Mouse (Mus musculus): ENCODE results near the gene Tfpi.
"Not testable (repeated sequence)": the region's sequence is repeated elsewhere in the genome, so short reads cannot be mapped to it uniquely, and the experiment has no call there.

Tfpi gene

DNA sequence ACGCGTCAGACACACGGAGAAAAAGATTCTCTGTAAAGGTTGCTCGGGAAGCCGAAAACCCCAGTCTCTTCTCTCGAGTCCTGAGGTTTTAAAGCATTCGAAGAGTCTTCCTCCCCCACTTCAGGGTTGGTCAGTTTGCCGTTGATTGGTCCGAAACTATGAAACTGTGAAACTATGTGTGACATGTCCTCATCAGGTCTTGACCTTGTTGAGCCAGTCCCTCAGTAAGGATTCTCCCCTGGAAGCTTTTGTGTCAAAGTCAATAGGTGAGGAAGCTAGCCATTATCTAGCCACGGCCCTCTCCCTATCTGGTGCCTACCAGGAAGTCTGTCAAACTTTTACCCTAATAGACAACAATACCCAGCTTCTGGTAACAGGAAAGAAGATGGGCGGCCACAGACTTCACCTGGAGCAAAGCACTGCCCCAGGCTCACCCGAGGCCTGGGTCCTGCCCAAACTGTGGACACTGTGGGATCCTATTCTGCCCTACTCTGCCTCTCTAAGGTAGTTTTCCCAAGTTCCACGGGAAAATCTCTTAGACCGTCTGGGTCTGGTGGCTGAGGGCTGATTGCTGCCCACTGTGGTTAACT, 2.5 kb downstream of the Tfpi start:
- DNase-seq (ENCODE audit: low spot score): no peak

DNA sequence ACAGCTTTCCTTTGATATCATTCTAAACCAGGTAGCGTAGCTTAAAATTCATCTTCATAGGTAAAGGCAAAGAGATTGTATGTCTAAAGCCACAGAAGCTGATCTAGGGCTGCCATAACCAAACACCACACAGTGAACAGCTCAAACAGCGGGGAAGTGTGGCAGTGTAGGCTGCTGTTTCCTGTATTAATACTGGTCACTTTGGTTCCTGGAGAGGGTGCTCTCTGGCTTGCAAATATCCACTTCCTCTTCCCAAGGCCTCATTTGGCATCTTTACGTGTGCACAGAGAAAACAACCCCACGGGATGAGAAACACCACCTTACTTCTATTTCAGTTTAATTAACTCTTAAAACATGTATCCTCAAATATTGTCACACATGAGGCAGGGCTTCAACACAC, 9.2 kb downstream of the Tfpi start:
- no peak for DNase-seq (ENCODE audit: low spot score)

DNA sequence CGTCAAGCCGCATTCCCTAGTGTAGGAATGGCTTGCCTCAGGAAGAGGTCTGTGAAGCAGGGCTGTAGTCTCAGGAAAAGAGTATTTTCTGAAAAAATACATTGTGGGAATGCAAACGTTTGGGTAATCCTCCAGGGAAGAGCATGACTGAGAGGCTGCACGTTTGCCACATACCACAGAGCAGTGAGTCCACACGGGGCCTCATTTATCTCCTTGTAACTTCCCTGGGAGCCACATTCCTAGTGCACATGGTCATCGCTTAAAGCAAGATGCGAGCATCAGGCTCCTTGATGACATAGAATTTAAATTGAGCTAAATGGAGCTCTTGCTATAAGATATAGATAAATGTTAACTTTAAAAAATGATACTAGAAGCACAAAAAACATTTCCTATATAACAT, 11.6 kb downstream of the Tfpi start:
- no peak for DNase-seq (ENCODE audit: low spot score)

DNA sequence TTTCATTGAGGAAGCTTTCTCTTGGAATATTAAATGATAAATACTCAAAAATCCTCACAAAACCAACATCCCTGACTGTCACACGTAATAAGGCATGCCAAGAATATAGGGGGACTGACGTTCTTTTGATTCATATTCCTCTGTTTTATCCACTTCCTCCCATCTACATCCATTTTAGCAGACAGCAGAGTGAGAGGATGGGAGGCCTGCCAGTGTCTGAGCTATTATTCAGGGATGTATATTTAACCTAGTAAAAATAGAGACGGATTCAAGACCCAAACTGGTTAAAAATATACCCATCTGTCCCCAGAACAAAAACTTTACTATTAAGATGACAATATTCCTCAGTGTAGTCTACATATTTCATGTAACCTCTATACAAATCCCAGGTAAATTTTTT, 14.2 kb downstream of the Tfpi start:
- DNase-seq (ENCODE audit: low spot score): no peak

DNA sequence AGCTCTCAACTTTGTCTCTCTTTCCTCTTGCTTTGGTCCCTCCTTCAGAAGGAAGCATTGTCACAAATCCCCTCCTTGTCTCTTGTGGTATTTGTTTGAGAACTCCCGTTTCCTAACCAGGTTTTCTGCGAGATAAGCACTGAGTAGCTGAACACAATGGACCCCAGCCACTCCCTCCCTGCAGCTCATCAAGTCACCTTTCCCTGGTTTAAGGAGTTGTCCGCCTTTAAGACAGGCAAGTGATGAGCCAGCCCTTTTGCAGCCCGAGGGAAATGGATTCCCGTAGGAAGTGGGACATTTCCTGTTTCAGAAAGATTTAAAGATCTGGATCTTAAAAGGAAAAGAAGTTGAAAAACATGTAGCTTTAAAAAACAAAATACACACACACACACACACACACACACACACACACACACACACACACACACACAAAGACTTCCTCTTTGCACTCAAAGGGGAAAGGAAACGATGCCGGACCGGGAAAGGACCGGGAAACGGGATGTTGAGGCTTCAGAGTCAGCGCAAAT, 16.9 kb downstream of the Tfpi start:
- DNase-seq (ENCODE audit: low spot score): no peak

DNA sequence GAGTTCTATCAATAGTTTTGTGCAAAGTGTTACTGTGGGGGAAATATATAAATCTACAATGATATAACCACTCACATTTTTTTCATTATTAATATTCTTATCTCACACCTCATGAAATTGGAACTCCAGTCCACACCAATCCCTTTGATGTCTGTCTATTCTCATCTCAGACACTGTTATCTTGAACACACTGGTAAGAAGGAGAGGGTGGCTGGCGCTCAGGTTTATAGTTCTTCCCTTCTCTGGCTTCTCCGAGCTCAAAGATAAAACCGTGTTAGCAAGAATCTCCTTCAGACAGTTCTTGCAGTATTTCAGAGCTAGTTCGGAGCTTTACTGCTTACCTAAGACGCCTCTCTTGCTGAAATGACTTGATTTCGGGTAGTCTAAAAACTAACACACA, 19.4 kb downstream of the Tfpi start:
- no peak for DNase-seq (ENCODE audit: low spot score)

DNA sequence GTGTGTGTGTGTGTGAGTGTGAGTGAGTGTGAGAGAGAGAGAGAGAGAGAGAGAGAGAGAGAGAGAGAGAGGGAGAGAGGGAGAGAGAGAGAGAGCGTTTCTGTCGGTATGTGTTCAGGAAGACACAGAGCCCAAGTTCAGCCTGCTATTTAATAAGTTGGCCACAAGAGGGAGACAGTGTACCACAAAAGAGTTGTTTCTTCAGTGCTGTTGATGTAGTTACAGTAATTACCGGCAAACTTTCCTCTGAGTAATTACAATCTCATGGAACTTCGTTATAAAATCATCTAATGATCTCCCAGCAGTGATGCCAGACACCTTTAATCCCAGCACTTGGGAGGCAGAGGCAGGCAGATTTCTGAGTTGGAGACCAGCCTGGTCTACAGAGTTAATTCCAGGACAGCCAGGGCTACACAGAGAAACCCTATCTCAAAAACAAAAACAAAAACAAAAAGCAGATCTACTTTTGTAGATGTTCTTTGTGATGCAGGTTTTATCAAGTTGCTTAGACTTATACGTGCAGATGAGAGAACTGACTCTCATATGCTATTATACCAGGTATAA, 21.3 kb downstream of the Tfpi start:
- DNase-seq (ENCODE audit: low spot score): peak; percentile 94

DNA sequence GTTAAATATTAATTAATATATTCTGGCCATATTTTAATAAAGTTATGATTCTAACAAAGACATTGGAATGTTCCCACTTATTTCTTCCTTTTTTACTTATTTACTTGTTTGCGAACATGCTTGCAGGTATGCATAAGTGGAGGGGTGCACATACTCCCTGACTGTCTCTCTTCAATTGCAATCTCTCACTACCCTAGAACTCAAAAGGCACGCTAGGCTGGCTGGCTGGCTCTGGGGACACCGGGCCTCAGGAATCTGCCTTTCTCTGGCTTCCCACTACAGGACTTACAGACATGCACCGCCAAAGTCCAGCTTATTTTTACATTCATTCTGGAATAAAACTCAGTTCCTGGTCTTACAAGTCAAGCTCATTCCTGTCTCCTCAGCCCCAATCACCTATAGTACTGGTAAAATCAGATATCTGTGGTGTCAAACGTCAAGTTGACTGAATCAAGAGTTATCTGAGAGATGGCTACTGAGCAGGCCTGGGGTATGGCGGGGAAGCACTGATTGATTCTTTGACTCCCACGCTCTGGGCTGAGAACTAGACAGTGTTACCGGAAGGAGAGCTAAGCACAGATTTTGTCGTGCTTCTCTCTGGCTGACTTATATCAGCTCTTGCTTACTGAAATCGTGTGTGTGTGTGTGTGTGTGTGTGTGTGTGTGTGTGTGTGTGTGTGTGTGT, 21.9 kb downstream of the Tfpi start:
- DNase-seq (ENCODE audit: low spot score): peak; percentile 20

DNA sequence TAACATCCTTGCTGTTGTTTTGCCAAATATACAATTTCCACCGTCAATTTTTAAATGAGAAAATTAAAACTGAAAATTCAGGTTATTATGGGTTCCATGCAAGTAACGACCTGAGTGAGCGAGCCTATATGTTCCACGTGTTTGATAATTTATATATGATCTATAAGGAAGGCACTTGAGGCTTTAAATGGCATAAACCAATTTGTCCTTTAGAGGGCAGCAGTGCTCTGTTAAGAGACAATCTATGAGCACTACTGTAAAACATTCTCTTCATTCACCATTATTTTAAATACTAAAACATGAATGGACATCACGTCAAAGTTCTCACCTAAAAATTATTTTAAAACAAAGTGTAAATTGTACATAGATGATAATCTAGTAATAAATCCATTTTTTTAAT, 22.5 kb downstream of the Tfpi start:
- peak; percentile 72 for DNase-seq (ENCODE audit: low spot score)

DNA sequence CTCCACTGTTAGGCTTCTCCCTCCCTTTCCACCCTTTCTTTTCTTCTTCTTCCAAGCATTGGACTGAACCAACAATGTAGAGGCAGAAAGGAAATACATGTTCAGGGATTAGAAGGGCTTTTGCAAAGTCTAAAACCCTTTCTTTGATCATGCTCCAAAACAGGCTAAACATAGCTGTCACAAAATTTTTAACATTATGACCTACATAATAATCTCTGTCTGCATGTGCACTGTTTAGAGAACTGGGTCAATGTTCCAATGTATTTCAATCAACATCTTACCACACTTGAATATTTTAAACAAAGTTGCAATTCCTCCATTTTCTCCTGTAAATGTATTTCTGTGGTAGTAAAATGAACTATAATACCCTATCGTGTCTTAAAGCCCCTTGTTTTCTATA, 31.1 kb downstream of the Tfpi start:
- no peak for DNase-seq (ENCODE audit: low spot score)

DNA sequence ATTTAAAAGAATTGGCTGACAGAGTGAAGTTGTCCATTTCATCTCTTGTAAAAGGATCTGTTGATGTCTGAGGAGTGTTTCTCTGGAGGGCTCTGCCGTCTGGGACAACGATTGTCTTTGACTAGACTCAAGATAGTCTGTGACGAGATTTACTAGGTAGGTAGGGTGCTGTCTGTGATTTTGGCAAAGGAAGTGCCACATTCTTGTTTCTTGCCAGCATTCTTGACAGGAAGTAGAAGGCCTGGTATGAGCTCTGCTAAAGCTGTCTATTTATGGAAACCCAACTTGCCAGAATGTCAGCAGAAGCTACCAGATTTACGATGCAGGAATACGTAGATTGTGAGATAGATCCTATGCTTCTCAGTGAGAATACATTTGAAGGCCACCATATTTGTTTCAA, 34.6 kb downstream of the Tfpi start:
- DNase-seq (ENCODE audit: low spot score): no peak

DNA sequence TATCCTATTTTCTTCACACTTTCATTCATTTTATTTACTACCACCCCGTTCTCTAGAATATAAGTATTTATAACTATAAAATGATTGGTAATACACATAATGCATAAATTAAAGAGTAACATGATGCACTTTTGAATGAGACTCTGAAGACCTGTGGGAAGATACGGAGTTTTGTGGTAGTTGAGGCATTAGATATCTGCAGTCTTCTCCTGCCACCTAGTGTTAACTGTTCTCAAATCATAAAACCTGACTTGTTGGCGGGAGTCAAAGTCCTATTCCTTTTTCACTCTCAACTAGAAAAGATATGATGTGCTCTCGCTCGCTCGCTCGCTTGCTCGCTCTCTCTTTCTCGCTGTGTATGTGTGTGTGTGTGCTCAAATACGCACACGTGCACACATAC, 46.9 kb downstream of the Tfpi start:
- peak; percentile 84 for DNase-seq (ENCODE audit: low spot score)

DNA sequence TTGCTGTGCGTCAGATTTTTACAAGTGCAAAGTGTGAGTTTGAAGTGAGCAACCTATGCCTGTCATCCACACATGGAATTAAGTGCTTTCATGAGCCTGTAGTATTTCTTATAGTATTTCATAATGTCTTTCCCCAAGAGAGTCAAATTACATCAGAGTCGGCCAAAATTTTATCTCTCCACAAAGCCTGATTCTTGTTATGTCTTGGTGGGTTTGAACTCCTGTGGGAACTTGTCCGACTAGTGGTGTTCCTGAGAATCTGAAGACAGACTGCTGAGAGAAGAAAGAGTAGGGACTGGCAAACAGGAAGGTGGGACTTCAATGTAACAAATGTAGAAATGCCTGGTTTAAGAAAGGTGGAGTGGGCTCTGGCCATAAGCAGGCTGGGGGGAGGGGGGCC, 47.7 kb downstream of the Tfpi start:
- DNase-seq (ENCODE audit: low spot score): no peak

DNA sequence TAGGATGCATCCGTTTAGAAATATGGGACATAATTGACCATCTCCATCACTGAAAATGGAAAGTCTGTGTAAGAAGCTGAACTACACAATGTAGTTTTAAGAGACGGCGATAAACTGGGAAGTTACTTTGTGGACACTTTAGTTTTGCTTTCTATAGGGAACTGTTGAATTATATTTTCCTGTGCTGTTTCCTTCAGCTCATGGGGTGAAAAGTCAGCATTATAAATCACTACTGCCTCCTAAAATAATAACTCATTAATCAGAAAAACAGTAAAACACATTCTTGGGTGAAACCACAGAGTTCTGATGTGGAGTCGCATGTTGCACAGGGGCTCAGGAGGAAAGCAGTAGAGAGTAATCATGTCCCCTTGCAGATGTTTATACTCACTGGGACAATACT, 50.0 kb downstream of the Tfpi start:
- DNase-seq (ENCODE audit: low spot score): no peak

DNA sequence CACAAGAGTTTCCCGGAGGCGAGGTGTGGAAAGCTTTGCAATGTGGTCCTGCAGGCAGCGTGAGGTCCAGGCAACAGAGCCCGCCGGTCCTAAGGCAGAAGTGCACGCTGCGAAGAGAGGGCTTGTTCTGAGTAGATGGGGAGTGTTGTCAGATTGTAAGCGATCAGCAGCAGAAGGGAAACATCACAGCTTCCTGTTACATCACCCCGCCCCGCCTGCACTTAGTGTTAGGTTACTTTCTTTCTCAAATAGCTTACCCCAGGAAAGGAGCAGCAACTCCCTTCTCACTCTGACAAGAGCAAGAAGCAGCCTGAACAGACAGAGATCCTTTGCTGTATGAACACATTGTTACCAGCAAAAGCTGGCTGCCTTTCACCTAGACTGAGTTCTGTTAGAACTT, 51.4 kb downstream of the Tfpi start, which contains the start of gene Calcrl:
Gene Calcrl (minus strand): TSS at position 274 of the 400 bp plus-strand sequence.
- DNase-seq (ENCODE audit: low spot score): peak; percentile 76

DNA sequence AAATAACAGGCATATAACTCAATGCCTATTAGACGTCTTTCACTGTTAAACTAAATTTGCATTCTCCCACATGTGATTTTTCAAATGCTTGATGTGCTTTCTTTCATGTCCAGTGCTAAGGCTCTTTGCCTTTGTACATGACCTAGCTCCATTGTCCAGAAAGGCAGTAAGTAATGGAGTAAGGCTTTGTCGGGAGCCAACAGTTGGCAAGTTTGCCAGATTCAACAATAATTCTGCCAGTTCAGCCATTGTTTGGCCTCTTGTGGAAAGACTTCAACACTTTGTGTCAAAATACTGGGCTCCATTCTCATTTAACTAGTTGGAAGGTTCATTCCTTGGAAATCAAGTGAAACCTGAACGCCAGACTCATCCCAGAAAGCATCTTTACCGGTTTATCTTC, 60.1 kb downstream of the Tfpi start:
- peak; percentile 91 for DNase-seq (ENCODE audit: low spot score)

DNA sequence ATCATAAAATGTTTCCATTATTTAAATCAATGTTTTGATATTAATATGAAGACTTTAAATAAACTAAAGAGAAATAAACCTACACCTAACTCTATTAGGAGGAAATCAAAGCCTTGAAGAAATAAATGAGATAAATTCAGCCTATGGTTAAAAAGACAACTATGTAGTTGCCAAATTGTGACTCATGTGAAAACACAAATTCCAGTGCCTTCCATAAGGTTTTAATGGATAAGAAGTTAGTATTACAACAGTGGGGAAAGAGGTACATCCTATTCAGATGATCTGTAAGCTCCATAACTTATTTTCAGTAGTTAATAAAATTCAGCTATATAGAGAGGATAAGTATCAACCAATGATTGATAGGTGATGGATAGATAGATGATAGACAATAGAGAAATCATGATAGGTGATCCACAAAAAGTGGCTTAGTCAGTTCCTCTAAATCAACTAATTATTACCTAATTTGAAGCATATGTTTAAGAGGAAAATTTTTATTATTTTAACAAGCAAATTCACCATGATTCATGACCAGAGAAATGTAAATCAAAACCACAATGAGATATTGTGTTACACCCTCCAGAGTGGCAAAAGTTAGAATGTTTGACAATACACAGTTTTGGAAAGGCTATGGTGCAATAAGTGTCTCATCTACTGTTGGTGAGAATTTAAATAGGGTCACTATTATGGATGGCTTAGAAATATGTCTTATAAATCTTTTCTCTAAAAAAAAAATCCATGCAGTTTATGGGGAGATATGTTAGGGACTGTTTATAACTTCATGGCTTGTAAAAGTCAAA, 66.6 kb downstream of the Tfpi start:
- no peak for DNase-seq (ENCODE audit: low spot score)

DNA sequence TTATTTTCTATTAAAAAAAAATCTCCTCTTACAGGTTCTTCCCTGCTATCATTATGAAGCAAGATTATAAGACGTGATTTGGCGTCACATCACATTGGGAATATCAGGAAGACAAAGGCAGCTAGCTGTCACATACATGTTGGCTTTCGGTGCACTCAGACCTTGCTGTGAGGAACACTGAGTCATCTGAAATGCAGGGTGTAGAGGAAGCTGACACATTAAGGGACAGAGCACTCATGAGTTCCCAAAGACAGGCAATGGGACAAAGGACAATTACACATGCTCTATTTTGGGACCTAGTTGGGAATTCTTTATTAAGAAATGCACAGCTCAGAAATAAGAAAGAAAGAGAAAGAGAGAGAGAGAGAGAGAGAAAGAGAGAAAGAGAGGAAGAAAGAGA, 71.7 kb downstream of the Tfpi start:
- DNase-seq (ENCODE audit: low spot score): peak; percentile 60

DNA sequence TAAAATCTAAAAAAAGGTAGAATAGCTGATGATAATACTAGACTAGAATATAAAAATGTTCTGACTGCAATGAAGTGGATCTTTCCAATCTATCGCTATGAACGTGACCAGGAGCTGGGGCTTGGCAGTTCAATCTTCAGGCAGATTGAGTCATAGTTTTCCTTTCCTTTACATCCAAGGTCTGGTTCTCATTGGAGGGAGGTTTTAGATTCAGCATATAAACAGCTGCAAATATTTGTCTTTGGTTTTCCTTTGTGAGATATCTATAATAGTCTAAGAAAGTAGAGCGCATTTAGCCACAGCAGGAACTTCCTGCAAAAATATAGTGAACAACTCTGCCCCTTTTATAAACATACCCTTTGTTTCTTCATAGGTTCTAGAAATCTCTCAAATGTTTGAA, 73.9 kb downstream of the Tfpi start:
- no peak for DNase-seq (ENCODE audit: low spot score)

DNA sequence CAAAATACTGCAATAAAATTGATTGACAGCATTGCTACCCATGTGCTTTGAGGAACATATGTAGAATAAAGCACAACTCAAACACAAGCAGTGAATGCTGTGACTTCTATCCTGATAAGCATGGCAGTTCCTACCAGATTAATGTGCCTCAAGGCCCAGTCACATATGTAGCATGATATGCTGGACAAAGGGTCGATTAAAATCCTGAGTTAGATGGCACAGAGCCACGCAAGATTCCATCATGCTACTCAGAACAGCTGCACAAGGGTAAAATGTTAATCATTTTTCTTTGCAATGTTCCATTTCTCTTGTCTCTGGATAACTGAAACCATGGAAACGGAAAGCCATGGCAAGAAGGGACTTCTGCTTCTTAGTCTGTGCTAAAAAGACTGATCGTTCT, 80.0 kb downstream of the Tfpi start:
- DNase-seq (ENCODE audit: low spot score): no peak

DNA sequence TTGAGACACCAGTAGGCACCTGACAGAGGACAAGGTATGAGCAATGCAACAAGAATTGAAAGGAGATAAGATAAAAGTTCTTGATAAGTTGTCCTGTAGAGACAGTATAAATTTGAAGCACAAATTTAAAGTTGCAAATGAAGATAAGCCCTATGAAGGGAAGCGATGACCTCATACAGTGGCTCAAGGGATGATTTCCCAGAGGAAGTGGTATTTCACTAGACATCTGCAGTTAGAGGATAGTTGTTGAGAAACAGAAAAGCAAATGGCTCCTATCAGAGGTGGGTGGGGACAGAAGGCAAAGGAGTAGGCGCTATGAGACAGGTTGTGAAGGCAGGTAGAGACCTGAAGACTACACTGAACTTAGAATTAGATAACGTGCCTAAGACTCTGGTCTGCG, 83.3 kb downstream of the Tfpi start:
- DNase-seq (ENCODE audit: low spot score): no peak

DNA sequence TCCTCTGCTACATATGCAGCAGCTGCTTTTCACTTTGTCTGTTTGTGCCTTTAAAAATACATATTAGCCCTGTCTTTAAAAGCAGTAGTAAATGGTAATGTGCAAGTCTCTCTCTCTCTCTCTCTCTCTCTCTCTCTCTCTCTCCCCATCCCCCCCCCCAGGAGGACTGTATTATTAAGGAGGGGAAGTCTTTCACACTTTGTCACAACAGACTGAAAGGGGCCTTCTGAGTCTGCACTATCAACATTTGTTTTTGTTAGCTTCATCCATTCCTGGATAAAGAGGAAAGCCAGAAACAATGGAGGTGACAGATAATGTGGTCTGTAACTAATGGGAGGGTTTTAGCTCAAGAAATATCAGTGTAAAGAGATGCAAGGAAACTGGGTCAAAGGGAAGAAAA, 87.5 kb downstream of the Tfpi start:
- no peak for DNase-seq (ENCODE audit: low spot score)

DNA sequence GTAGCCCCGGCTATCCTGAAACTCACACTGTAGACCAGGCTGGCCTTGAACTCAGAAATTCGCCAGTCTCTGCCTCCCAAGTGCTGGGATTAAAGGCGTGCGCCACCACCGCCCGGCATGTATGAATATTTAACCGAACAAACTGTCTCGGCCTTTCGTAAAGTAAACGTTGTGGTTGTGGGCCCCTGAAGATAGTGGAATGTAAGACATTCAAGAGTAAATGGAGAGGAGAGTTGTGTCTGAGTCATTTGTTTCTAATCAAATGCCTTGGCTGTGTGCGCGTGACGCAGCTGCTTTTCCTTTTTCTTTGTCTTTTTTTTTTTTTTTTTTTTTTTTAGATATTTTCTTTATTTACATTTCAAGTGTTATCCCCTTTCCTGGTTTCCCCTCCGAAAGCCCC, 88.0 kb downstream of the Tfpi start:
- not testable (repeated sequence) for DNase-seq (ENCODE audit: low spot score)

All from adipocyte (in vitro differentiated cells).